ENCODE assay signal across 8 mouse cellular contexts in genomic region chr12:112950761-112951129, GRCm38 (mm10). TPM values are rescaled to one million over a fixed set of nuclear protein-coding genes. Genes with fewer than 3 reads are reported as not detected.
DNase-seq lines count a peak whose midpoint lies in the region; ATAC-seq and TF ChIP-seq lines count a peak whose summit lies in the region.

No protein-coding gene starts in this region.

- H3K4me3 ChIP-seq in lung, postnatal 0 days (ENCODE audit: low read depth, low read length), result peak overlapping the region; percentile 53; the same call in 1 of the 2 replicates
- H3K4me3 ChIP-seq in intestine, postnatal 0 days (ENCODE audit: low read depth, low read length), result peak overlapping the region; percentile 50
- peak overlapping the region; percentile 68 for H3K4me3 ChIP-seq in olfactory bulb, adult 2 months (ENCODE audit: insufficient read depth, low read depth, low read length)

- peak overlapping the region; percentile 68 for H3K27ac ChIP-seq in lung, postnatal 0 days (ENCODE audit: low read length)
- H3K27ac ChIP-seq in intestine, postnatal 0 days (ENCODE audit: low read depth, low read length), result peak overlapping the region; percentile 28; the same call in 1 of the 2 replicates
- H3K27ac ChIP-seq in olfactory bulb, adult 2 months (ENCODE audit: insufficient read depth, low read depth, low read length), result peak overlapping the region; percentile 65

- no peak for TF ChIP-seq POLR2A in olfactory bulb, adult 2 months (IDR thresholded peaks at IDR 0.05; ENCODE audit: insufficient read depth, low read depth, low read length)

- H3K4me2 ChIP-seq in lung, postnatal 0 days (replicated peaks; ENCODE audit: low read depth, low read length), result peak overlapping the region; percentile 80
- H3K4me2 ChIP-seq in intestine, postnatal 0 days (replicated peaks; ENCODE audit: low read depth), result peak overlapping the region; percentile 95

- 5% methylated on average over 6 of the region's 6 CpGs for WGBS in lung, postnatal 0 days
- 12% methylated on average over 6 of the region's 6 CpGs for WGBS in intestine, postnatal 0 days
- 7% methylated on average over 6 of the region's 6 CpGs for WGBS in olfactory bulb, adult 2 months

- no peaks in the 10 kb centered on the region for H3K9me3 ChIP-seq in lung, postnatal 0 days (ENCODE audit: low read length)
- H3K9me3 ChIP-seq in intestine, postnatal 0 days (ENCODE audit: control insufficient read depth), result no peaks in the 10 kb centered on the region

- peak; percentile 34 for DNase-seq in adrenal gland, adult 2 months
- no peak for DNase-seq in adrenal gland, postnatal 4 days (ENCODE audit: low spot score in 2 of 2)
- DNase-seq in lung, postnatal 0 days (ENCODE audit: low spot score), result no peak
- DNase-seq in lung, postnatal 36 days, result no peak
- no peak for DNase-seq in yolk sac, embryonic 10.5 days (ENCODE audit: low spot score)
- DNase-seq in kidney, adult 8-10 months, result no peak

- H3K4me1 ChIP-seq in lung, postnatal 0 days (ENCODE audit: insufficient read depth, low read depth, low read length), result peaks cover 19% of the 10 kb centered on the region
- H3K4me1 ChIP-seq in intestine, postnatal 0 days (replicated peaks; ENCODE audit: control insufficient read depth, insufficient read depth, low read length), result 0 out of 2 replicates have a peak, but pooled peaks cover 2% of the 10 kb centered on the region
- peaks cover 14% of the 10 kb centered on the region for H3K4me1 ChIP-seq in olfactory bulb, adult 2 months (ENCODE audit: control insufficient read depth, insufficient read depth, low read length)

- no peak for TF ChIP-seq EP300 in lung, postnatal 0 days (IDR thresholded peaks at IDR 0.05)

- TF ChIP-seq CTCF in lung, postnatal 0 days (IDR thresholded peaks at IDR 0.05), result no peak
- no peak for TF ChIP-seq CTCF in intestine, postnatal 0 days (IDR thresholded peaks at IDR 0.05; ENCODE audit: low read depth)
- TF ChIP-seq CTCF in olfactory bulb, adult 2 months (IDR thresholded peaks at IDR 0.05; ENCODE audit: insufficient read depth, low read depth, low read length), result no peak

- no peak for ATAC-seq in lung, postnatal 0 days
- no peak for ATAC-seq in intestine, postnatal 0 days

- no peak overlapping the region for H3K9ac ChIP-seq in lung, postnatal 0 days (replicated peaks; ENCODE audit: low read depth)
- H3K9ac ChIP-seq in intestine, postnatal 0 days (ENCODE audit: low read depth, low read length), result peak overlapping the region; percentile 50; the same call in 1 of the 2 replicates

- no peaks in the 10 kb centered on the region for H3K27me3 ChIP-seq in lung, postnatal 0 days (replicated peaks; ENCODE audit: insufficient read depth, low read length)
- H3K27me3 ChIP-seq in intestine, postnatal 0 days (replicated peaks; ENCODE audit: control insufficient read depth, insufficient read depth, low read length), result no peaks in the 10 kb centered on the region

- H3K36me3 ChIP-seq in lung, postnatal 0 days (ENCODE audit: insufficient read depth, low read length), result no peaks in the 10 kb centered on the region
- no peaks in the 10 kb centered on the region for H3K36me3 ChIP-seq in intestine, postnatal 0 days (ENCODE audit: control insufficient read depth, insufficient read depth)

RNA-seq across cellular contexts. Expression of gene Nudt14, which starts 8.8 kb away (rescaled TPM):
- total RNA-seq in adrenal gland, adult 2 months (2021), result 10 to 100 TPM; 24.6 to 34.4 TPM
- polyA plus RNA-seq in adrenal gland, adult 2 months (2012; rRNA removed), result 35.4 and 45.9 TPM in 2 replicates
- total RNA-seq in adrenal gland, postnatal 4 days (2021), result 10 to 100 TPM; 42.1 to 46.3 TPM
- polyA plus RNA-seq in lung, postnatal 0 days (2015; fragmentation: Nextera tagmentation; extraction: Ambion mirVana), result 101 TPM in 2 replicates
- polyA plus RNA-seq in intestine, postnatal 0 days (2015; fragmentation: Nextera tagmentation; extraction: Ambion mirVana), result 90.6 and 92.1 TPM in 2 replicates
- polyA plus RNA-seq in olfactory bulb, adult 2 months (2012; ENCODE audit: insufficient read depth, insufficient read length, low replicate concordance, missing spikeins), result not detected in 2 replicates

RNA-seq across cellular contexts. Expression of gene Jag2, which starts 21.2 kb away (rescaled TPM):
- 1 to 10 TPM; 3.5 to 6.1 TPM for total RNA-seq in adrenal gland, adult 2 months (2021)
- polyA plus RNA-seq in adrenal gland, adult 2 months (2012; rRNA removed), result 12.8 and 25.8 TPM in 2 replicates
- total RNA-seq in adrenal gland, postnatal 4 days (2021), result 10 to 100 TPM; 15.2 to 18.3 TPM
- polyA plus RNA-seq in lung, postnatal 0 days (2015; fragmentation: Nextera tagmentation; extraction: Ambion mirVana), result 6.0 and 7.7 TPM in 2 replicates
- 1.4 and 1.6 TPM in 2 replicates for polyA plus RNA-seq in intestine, postnatal 0 days (2015; fragmentation: Nextera tagmentation; extraction: Ambion mirVana)
- polyA plus RNA-seq in olfactory bulb, adult 2 months (2012; ENCODE audit: insufficient read depth, insufficient read length, low replicate concordance, missing spikeins), result not detected in 2 replicates

RNA-seq across cellular contexts. Expression of gene Btbd6, which starts 25.5 kb away (rescaled TPM):
- 10 to 100 TPM; 14.6 to 24.7 TPM for total RNA-seq in adrenal gland, adult 2 months (2021)
- polyA plus RNA-seq in adrenal gland, adult 2 months (2012; rRNA removed), result 165 and 232 TPM in 2 replicates
- total RNA-seq in adrenal gland, postnatal 4 days (2021), result 10 to 100 TPM; 27.1 to 29.2 TPM
- polyA plus RNA-seq in lung, postnatal 0 days (2015; fragmentation: Nextera tagmentation; extraction: Ambion mirVana), result 20.2 and 23.4 TPM in 2 replicates
- 13.1 and 13.3 TPM in 2 replicates for polyA plus RNA-seq in intestine, postnatal 0 days (2015; fragmentation: Nextera tagmentation; extraction: Ambion mirVana)
- not detected in 2 replicates for polyA plus RNA-seq in olfactory bulb, adult 2 months (2012; ENCODE audit: insufficient read depth, insufficient read length, low replicate concordance, missing spikeins)

RNA-seq across cellular contexts. Expression of gene Brf1, which starts 49.8 kb away (rescaled TPM):
- 10 to 100 TPM; 41.9 to 46.8 TPM for total RNA-seq in adrenal gland, adult 2 months (2021)
- polyA plus RNA-seq in adrenal gland, adult 2 months (2012; rRNA removed), result 70.6 and 71.2 TPM in 2 replicates
- 10 to 100 TPM; 81.9 to 82.9 TPM for total RNA-seq in adrenal gland, postnatal 4 days (2021)
- polyA plus RNA-seq in lung, postnatal 0 days (2015; fragmentation: Nextera tagmentation; extraction: Ambion mirVana), result 38.8 and 44.9 TPM in 2 replicates
- polyA plus RNA-seq in intestine, postnatal 0 days (2015; fragmentation: Nextera tagmentation; extraction: Ambion mirVana), result 17.9 and 21.3 TPM in 2 replicates
- not detected in 2 replicates for polyA plus RNA-seq in olfactory bulb, adult 2 months (2012; ENCODE audit: insufficient read depth, insufficient read length, low replicate concordance, missing spikeins)

Comparison
In these comparisons a context has a peak if more than half of its experiments do, and no peak if none do; other contexts are left out.
1. RNA of gene Nudt14, which starts 8.8 kb away (polyA plus RNA-seq): 101 TPM in lung, postnatal 0 days, 90.6 to 92.1 TPM in intestine, postnatal 0 days and 35.4 to 45.9 TPM in adrenal gland, adult 2 months; not detected in olfactory bulb, adult 2 months; every median in the first group is over 10 times any median in the second.
2. RNA of gene Btbd6, which starts 25.5 kb away (polyA plus RNA-seq): 165 to 232 TPM in adrenal gland, adult 2 months, 20.2 to 23.4 TPM in lung, postnatal 0 days and 13.1 to 13.3 TPM in intestine, postnatal 0 days; not detected in olfactory bulb, adult 2 months; every median in the first group is over 10 times any median in the second.
3. Peak in every context shown above with its lines, with median percentiles within 50 percentile points of each other: H3K27ac ChIP-seq and H3K4me3 ChIP-seq.